In genomic region chr10:70292014-70292413, GRCm38 (mm10) we compare ENCODE assay signal across 16 mouse cellular contexts. TPM values are rescaled to one million over a fixed set of nuclear protein-coding genes. Genes with fewer than 3 reads are reported as not detected.
DNase-seq lines count a peak whose midpoint lies in the region; ATAC-seq lines count a peak whose summit lies in the region.
"Had no signal": no experiment of that assay in that cellular context is flagged by ENCODE, and none has a peak within 500 bp of the region (broad histone marks: within the 10 kb centered on the region; RNA-seq: fewer than 3 reads in every experiment).

No protein-coding gene starts in this region.

- intact Hi-C loops in gastrocnemius, postnatal 14 days (cut with DNase I; ENCODE audit: low total_unique reads), result loop anchor here (5.0 to 10.0 kb wide), 3 partner anchors 120 to 420 kb away; no protein-coding TSS in a partner anchor

- 21% methylated on average over 7 of the region's 7 CpGs for WGBS in embryonic facial prominence, embryonic 10.5 days
- 27% methylated on average over 7 of the region's 7 CpGs for WGBS in liver, embryonic 11.5 days

- H3K4me1 ChIP-seq in embryonic facial prominence, embryonic 10.5 days, result peaks cover 40% of the 10 kb centered on the region
- peaks cover 7% of the 10 kb centered on the region for H3K4me1 ChIP-seq in liver, embryonic 11.5 days (replicated peaks; ENCODE audit: control insufficient read depth, insufficient read depth, low read length)
- H3K4me1 ChIP-seq: forebrain, embryonic 15.5 days had no signal

- H3K27ac ChIP-seq in embryonic facial prominence, embryonic 10.5 days (replicated peaks), result no peak overlapping the region
- H3K27ac ChIP-seq in liver, embryonic 11.5 days (ENCODE audit: low read depth, low read length), result no peak overlapping the region
- H3K27ac ChIP-seq: forebrain, embryonic 15.5 days; heart, embryonic 15.5 days; intestine, embryonic 15.5 days; limb, embryonic 12.5 days; lung, embryonic 15.5 days; stomach, postnatal 0 days had no signal

- no peaks in the 10 kb centered on the region for H3K36me3 ChIP-seq in embryonic facial prominence, embryonic 10.5 days (replicated peaks)
- no peaks in the 10 kb centered on the region for H3K36me3 ChIP-seq in liver, embryonic 11.5 days (ENCODE audit: control insufficient read depth, insufficient read depth, low read length)
- H3K36me3 ChIP-seq: forebrain, embryonic 15.5 days; heart, embryonic 15.5 days; intestine, embryonic 15.5 days; limb, embryonic 12.5 days; lung, embryonic 15.5 days had no signal

- peak; percentile 64 for ATAC-seq in frontal cortex, adult (ENCODE audit: low TSS enrichment)
- ATAC-seq in liver, embryonic 11.5 days (replicated peaks; ENCODE audit: low FRiP score), result no peak
- ATAC-seq: forebrain, embryonic 15.5 days; intestine, embryonic 15.5 days had no signal

- no peak for DNase-seq in frontal cortex, postnatal 10 days (ENCODE audit: low spot score in 2 of 2)
- DNase-seq in ES-CJ7 (ENCODE audit: low read depth, low spot score), result peak; percentile 82
- DNase-seq in embryonic facial prominence, embryonic 10.5 days (ENCODE audit: low spot score), result peak; percentile 17
- peak; percentile 39 for DNase-seq in mesoderm, embryonic 11.5 days (ENCODE audit: low read depth, low spot score)
- no peak for DNase-seq in gastrocnemius, postnatal 14 days
- DNase-seq in liver, embryonic 11.5 days (ENCODE audit: low spot score), result no peak
- no peak for DNase-seq in Muller cell, postnatal 12 days (ENCODE audit: inconsistent ontology term)
- DNase-seq: kidney, postnatal 25 days had no signal

- no peaks in the 10 kb centered on the region for H3K9me3 ChIP-seq in embryonic facial prominence, embryonic 10.5 days
- no peaks in the 10 kb centered on the region for H3K9me3 ChIP-seq in liver, embryonic 11.5 days (ENCODE audit: control insufficient read depth, low read length)
- H3K9me3 ChIP-seq: forebrain, embryonic 15.5 days; heart, embryonic 15.5 days; limb, embryonic 12.5 days; lung, embryonic 15.5 days had no signal

- no peak overlapping the region for H3K4me3 ChIP-seq in embryonic facial prominence, embryonic 10.5 days
- H3K4me3 ChIP-seq in liver, embryonic 11.5 days (ENCODE audit: low read depth, low read length), result no peak overlapping the region
- H3K4me3 ChIP-seq: forebrain, embryonic 15.5 days; heart, embryonic 15.5 days; intestine, embryonic 15.5 days; limb, embryonic 12.5 days; lung, embryonic 15.5 days; myocyte had no signal

- no peak overlapping the region for H3K4me2 ChIP-seq in liver, embryonic 11.5 days
- H3K4me2 ChIP-seq: forebrain, embryonic 15.5 days; heart, embryonic 15.5 days; intestine, embryonic 15.5 days; limb, embryonic 12.5 days; lung, embryonic 15.5 days had no signal

- 0 out of 2 replicates have a peak, but pooled peaks cover 4% of the 10 kb centered on the region for H3K27me3 ChIP-seq in embryonic facial prominence, embryonic 10.5 days (replicated peaks; ENCODE audit: low read depth, poor library complexity, severe bottlenecking)
- H3K27me3 ChIP-seq in liver, embryonic 11.5 days (replicated peaks; ENCODE audit: control insufficient read depth, insufficient read depth, low read length), result no peaks in the 10 kb centered on the region
- H3K27me3 ChIP-seq: forebrain, embryonic 15.5 days; heart, embryonic 15.5 days; intestine, embryonic 15.5 days; limb, embryonic 12.5 days; lung, embryonic 15.5 days had no signal

- no peak overlapping the region for H3K9ac ChIP-seq in liver, embryonic 11.5 days (ENCODE audit: low read depth, low read length)
- H3K9ac ChIP-seq: forebrain, embryonic 15.5 days; heart, embryonic 15.5 days; intestine, embryonic 15.5 days; limb, embryonic 12.5 days; lung, embryonic 15.5 days had no signal

RNA-seq across cellular contexts. Expression of gene Slc16a9, which starts 47.1 kb away (rescaled TPM):
- 0.24 and 0.26 TPM in 2 replicates for polyA plus RNA-seq in embryonic facial prominence, embryonic 10.5 days (2016; fragmentation: Nextera tagmentation; extraction: Ambion mirVana)
- 1 to 10 TPM; 5.9 to 6.0 TPM for total RNA-seq in gastrocnemius, postnatal 14 days (2021)
- 0.64 and 1.0 TPM in 2 replicates for polyA plus RNA-seq in liver, embryonic 11.5 days (2014; fragmentation: Nextera tagmentation; extraction: Ambion mirVana)

Comparison
In these comparisons a context has a peak if more than half of its experiments do, and no peak if none do; other contexts are left out.
1. DNase-seq: peak in ES-CJ7 (single experiment), embryonic facial prominence, embryonic 10.5 days (single experiment) and mesoderm, embryonic 11.5 days (single experiment); none in frontal cortex, postnatal 10 days (0 of 2), gastrocnemius, postnatal 14 days (single experiment), liver, embryonic 11.5 days (single experiment) and Muller cell, postnatal 12 days (single experiment).